In genomic region chr10:77627497-77627896, GRCm38 (mm10) we compare ENCODE assay signal across 9 mouse cellular contexts. TPM values are rescaled to one million over a fixed set of nuclear protein-coding genes. Genes with fewer than 3 reads are reported as not detected.
A peak's percentile ranks its signal among the peaks of the same experiment; 100 is the strongest.
DNase-seq lines count a peak whose midpoint lies in the region; ATAC-seq and TF ChIP-seq lines count a peak whose summit lies in the region.
"Had no signal": no experiment of that assay in that cellular context is flagged by ENCODE, and none has a peak within 500 bp of the region (broad histone marks: within the 10 kb centered on the region; RNA-seq: fewer than 3 reads in every experiment).

No protein-coding gene starts in this region.

- peak; percentile 77 for DNase-seq in MEL-GATA-1-ER (ENCODE audit: extremely low read depth, low read depth)
- DNase-seq in cerebellum, adult 2 months: peak; percentile 78 to 85
- DNase-seq in layer of hippocampus, postnatal 10 days (ENCODE audit: low spot score in 2 of 2): peak; percentile 89 to 92
- DNase-seq in lung, postnatal 25 days (ENCODE audit: low spot score): peak; percentile 87
- DNase-seq in ovary, postnatal 36 days (ENCODE audit: low spot score): peak; percentile 77
- DNase-seq in thymus, postnatal 36 days: peak; percentile 75 to 81

- no peak overlapping the region for H3K27ac ChIP-seq in cerebellum, adult 2 months (ENCODE audit: insufficient read depth, low read length)
- H3K27ac ChIP-seq in hindbrain, embryonic 13.5 days: 0 out of 2 replicates have a peak overlapping the region, but pooled peaks have one; percentile 19

- H3K4me2 ChIP-seq in hindbrain, embryonic 13.5 days: no peak overlapping the region

- no peak for TF ChIP-seq POLR2A in cerebellum, adult 2 months (IDR thresholded peaks at IDR 0.05; ENCODE audit: borderline replicate concordance, insufficient read depth, low read length)

- no peak overlapping the region for H3K4me3 ChIP-seq in cerebellum, adult 2 months (replicated peaks; ENCODE audit: insufficient read depth, low read depth, low read length)
- H3K4me3 ChIP-seq in hindbrain, embryonic 13.5 days: no peak overlapping the region

- ATAC-seq in frontal cortex, adult (ENCODE audit: low TSS enrichment): peak; percentile 53
- peak; percentile 58; the same call in 1 of the 2 replicates for ATAC-seq in hindbrain, embryonic 13.5 days (ENCODE audit: low FRiP score)

- no peaks in the 10 kb centered on the region for H3K9me3 ChIP-seq in hindbrain, embryonic 13.5 days

- H3K36me3 ChIP-seq in hindbrain, embryonic 13.5 days: peaks cover 12% of the 10 kb centered on the region

- H3K27me3 ChIP-seq in cerebellum, adult 2 months (ENCODE audit: control insufficient read depth, insufficient read depth, low read length): no peaks in the 10 kb centered on the region
- H3K27me3 ChIP-seq in hindbrain, embryonic 13.5 days: no peaks in the 10 kb centered on the region

- WGBS in cerebellum, adult 2 months: 23% methylated on average over 2 of the region's 2 CpGs
- WGBS in hindbrain, embryonic 13.5 days: 46% methylated on average over 2 of the region's 2 CpGs

- H3K9ac ChIP-seq in hindbrain, embryonic 13.5 days: 0 out of 2 replicates have a peak overlapping the region, but pooled peaks have one; percentile 6

- peak; percentile 98 for TF ChIP-seq CTCF in cerebellum, adult 2 months (IDR thresholded peaks at IDR 0.05; ENCODE audit: borderline replicate concordance, insufficient read depth, low read depth, low read length)

- peaks cover 20% of the 10 kb centered on the region for H3K4me1 ChIP-seq in cerebellum, adult 2 months (ENCODE audit: control insufficient read depth, insufficient read depth, low read length)
- peaks cover 45% of the 10 kb centered on the region for H3K4me1 ChIP-seq in hindbrain, embryonic 13.5 days (replicated peaks)

RNA-seq across cellular contexts. Expression of gene Ube2g2, which starts 5.4 kb away (rescaled TPM):
- polyA plus RNA-seq in cerebellum, adult 2 months (2012; rRNA removed): 37.5 and 39.5 TPM in 2 replicates
- polyA plus RNA-seq in hindbrain, embryonic 13.5 days (2015; fragmentation: Nextera tagmentation; extraction: Ambion mirVana): 94.5 and 95.0 TPM in 2 replicates
- total RNA-seq in layer of hippocampus, postnatal 10 days (2021): 10 to 100 TPM; 46.6 to 54.3 TPM

RNA-seq across cellular contexts. Expression of gene Gm49325, which starts 21.5 kb away (rescaled TPM):
- 33.8 and 37.7 TPM in 2 replicates for polyA plus RNA-seq in cerebellum, adult 2 months (2012; rRNA removed)
- 2.1 and 3.4 TPM in 2 replicates for polyA plus RNA-seq in hindbrain, embryonic 13.5 days (2015; fragmentation: Nextera tagmentation; extraction: Ambion mirVana)
- total RNA-seq in layer of hippocampus, postnatal 10 days (2021): 10 to 100 TPM; 17.9 to 34.8 TPM
- polyA plus RNA-seq: gonadal fat pad, adult 2 months had no signal

RNA-seq across cellular contexts. Expression of gene Sumo3, which starts 21.6 kb away (rescaled TPM):
- polyA plus RNA-seq in cerebellum, adult 2 months (2012; rRNA removed): 301 and 310 TPM in 2 replicates
- polyA plus RNA-seq in hindbrain, embryonic 13.5 days (2015; fragmentation: Nextera tagmentation; extraction: Ambion mirVana): 271 and 274 TPM in 2 replicates
- 100 to 1,000 TPM; 129 to 156 TPM for total RNA-seq in layer of hippocampus, postnatal 10 days (2021)

RNA-seq across cellular contexts. Expression of gene Pttg1ip, which starts 46.0 kb away (rescaled TPM):
- 113 and 118 TPM in 2 replicates for polyA plus RNA-seq in cerebellum, adult 2 months (2012; rRNA removed)
- 69.0 and 71.9 TPM in 2 replicates for polyA plus RNA-seq in hindbrain, embryonic 13.5 days (2015; fragmentation: Nextera tagmentation; extraction: Ambion mirVana)
- 10 to 100 TPM; 71.6 to 82.0 TPM for total RNA-seq in layer of hippocampus, postnatal 10 days (2021)

RNA-seq across cellular contexts. Expression of gene Tspear, which starts 58.9 kb away (rescaled TPM):
- polyA plus RNA-seq in cerebellum, adult 2 months (2012; rRNA removed): 0.59 and 0.79 TPM in 2 replicates
- polyA plus RNA-seq in hindbrain, embryonic 13.5 days (2015; fragmentation: Nextera tagmentation; extraction: Ambion mirVana): 0.74 and 0.82 TPM in 2 replicates
- not detected for total RNA-seq in layer of hippocampus, postnatal 10 days (2021)
